Mouse (Mus musculus): ENCODE data around the gene Rgs7bp.

DNA sequence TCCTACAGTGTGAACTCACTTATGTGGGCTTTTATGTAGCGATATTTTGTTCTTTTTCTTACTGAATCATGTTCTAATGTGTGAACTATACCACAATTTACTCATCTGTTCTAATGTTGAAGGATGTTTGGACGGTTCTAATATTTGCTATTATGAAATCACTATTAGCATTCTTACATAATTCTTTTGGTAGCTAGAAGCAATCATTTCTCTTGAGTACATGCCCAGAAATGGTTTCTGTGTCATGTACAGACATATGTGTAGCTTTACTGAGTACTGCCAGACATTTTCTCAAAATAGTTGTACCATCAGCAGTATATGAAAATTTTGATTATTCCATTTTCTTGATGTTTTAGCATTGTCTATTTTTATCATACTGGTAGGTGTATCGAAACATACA is 34.5 kb upstream of the Rgs7bp start:
- no peak for TF ChIP-seq CTCF (IDR thresholded peaks at IDR 0.05; ENCODE audit: control insufficient read depth, insufficient read depth, low read length)
- TF ChIP-seq POLR2A (IDR thresholded peaks at IDR 0.05; ENCODE audit: borderline replicate concordance, control insufficient read depth, low read depth, low read length) = no peak

Data from bone marrow, adult 2 months (tissue).